Mouse (Mus musculus) CD4-positive, CD25-positive, alpha-beta regulatory T cell, adult 4 months (primary cell): ENCODE measurements around the gene Akap12. TPM values are rescaled to one million over a fixed set of nuclear protein-coding genes. Genes with fewer than 3 reads are reported as not detected.

Source experiments
- ATAC-seq: one replicate; pipeline ENCODE4 v1.8.0; 2017
- polyA plus RNA-seq, 2 experiments: library from polyadenylated mRNA; unstranded; fragments of 100-300 nt; shearing (Covaris generic); gene quantifications; one replicate each; pipeline ENCODE4 v1.2.1; 2017

Akap12 gene
- polyA plus RNA-seq, result 1 to 10 TPM; 6.7 to 7.9 TPM

DNA sequence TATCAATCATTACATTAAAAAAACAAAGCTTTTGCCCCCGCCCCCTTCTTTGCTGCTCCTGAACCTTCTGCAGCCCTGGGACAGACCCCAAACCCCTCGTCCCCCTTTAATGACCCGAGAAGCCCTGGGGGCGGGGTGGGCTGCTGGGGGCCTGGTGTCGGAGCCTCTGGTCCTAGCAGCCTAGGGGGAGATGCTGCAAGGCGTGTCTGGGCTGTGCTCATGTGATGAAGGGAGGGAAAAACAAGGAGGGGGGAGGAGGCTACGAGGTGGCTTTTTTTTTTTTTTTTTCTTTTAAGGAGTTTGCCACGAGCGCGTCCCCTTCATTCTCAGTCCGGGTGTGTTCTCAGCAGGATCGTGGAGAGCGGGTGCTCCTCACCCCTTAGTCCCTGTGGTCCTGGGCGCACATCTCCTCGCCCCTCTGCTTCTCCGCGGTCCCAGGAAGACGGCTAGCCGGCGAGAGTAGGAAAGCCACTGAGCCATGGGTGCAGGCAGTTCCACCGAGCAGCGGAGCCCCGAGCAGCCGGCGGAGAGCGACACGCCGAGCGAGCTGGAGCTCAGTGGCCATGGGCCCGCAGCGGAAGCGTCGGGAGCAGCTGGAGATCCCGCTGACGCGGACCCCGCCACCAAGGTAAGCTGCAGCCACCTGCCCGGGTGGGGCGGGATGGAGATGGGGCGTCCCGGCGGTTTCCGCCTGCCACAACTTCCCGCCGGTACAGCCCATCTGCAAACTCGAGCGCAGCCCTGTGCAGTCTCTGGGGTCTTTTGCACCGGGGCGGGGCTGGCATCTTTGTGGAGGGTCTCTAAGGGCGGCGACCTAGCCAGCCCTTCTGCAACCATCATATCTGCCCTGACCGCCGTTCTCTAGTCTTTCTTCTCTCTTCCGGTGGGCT, at the start of gene Akap12:
Gene Akap12, plus strand, starts transcription at position 340 of the 890 bp plus-strand sequence.
- peak; percentile 80 for ATAC-seq

DNA sequence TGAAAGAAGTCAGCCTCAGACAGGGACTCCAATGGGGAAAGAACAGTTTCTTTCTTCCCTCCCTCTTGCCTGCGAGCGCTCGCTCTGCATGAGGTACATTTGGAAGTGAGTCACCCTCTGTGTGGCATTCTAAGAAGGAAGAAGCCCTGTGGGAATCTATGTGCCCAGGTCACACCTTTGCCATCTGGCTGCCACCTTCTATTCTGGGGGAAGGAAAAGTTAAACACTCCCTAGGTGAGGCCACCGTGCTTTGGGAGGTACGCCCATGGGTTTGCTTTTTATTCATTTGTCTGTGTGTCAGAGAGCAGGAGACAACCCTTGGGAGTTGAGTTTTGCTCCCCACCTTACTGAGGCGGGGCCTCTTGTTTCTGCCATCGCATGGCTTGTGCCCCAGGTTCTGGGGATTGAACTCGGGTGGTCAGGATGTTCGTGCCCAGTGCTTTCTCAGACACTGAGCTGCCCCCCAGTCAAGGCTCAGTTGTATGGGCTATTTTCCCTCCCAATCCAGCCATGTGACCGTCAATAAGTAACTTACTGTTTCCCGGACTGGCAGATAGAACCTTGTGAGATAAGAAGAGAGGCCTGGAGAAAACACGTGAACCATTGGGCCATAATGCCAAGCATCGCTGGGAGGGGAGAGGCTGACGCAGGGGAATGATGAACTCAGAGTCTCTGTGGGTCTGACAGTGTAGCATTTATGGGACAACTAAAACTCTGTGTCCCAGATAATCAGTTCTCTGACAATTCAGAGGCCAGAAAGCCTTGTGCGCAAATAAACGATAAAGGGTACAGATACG, 35.4 kb upstream of the Akap12 start:
- ATAC-seq, result no peak

DNA sequence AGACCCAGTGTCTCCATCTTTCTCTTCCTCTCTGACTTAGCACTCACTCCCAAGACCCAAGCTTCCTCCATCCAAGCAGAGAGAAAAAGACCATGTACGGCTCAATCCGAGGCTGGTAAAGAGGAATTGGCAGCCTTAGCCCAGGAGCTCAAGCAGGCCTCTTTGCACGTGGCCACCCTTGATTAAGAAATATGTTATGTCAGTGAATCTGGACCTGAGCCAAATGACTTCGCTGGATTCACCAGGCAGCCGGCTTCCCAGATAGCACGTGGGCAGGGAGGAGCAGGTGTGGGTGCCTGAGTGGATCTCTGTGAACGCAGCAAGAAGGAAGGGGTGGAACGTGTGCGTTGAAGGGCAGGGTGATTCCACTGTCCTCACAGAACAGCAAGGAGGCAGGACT, 33.1 kb upstream of the Akap12 start:
- no peak for ATAC-seq

DNA sequence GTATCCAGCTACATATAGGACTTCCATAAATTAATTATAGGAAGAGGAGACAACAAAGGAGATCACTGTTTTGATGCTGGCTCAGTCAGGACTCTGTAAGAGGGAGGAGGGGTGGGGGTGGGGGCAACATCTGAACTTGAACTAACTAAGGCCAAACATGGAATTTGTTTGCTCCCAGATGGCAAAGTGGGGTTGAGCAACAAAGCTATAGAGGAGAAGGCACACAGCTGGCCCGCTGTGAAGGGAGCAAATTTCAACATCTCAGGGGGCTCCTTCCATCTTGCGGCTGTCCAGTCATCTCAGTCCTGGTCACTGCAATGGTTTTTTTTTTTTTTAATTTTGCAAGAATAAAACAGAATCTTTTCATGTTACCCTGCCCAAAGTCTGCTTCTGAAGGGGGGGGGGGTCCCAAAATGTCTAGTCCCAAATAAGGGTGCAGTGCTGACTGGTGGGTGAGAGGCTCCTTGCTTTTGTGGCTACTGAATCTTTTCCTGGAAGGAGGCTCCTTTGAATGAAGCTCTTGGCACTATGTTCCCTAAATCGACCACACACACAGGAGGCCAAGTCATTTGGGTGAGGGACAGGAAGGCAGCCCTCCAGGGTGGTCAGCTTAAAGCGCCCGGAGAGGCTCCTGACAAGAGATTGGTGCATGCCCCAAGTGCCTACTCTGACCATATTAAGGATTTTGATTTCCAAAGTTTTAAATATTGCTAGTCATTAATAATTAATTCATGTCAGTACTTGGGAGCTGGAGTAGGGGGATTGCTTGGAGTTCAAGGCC, 26.2 kb upstream of the Akap12 start:
- ATAC-seq, result no peak

DNA sequence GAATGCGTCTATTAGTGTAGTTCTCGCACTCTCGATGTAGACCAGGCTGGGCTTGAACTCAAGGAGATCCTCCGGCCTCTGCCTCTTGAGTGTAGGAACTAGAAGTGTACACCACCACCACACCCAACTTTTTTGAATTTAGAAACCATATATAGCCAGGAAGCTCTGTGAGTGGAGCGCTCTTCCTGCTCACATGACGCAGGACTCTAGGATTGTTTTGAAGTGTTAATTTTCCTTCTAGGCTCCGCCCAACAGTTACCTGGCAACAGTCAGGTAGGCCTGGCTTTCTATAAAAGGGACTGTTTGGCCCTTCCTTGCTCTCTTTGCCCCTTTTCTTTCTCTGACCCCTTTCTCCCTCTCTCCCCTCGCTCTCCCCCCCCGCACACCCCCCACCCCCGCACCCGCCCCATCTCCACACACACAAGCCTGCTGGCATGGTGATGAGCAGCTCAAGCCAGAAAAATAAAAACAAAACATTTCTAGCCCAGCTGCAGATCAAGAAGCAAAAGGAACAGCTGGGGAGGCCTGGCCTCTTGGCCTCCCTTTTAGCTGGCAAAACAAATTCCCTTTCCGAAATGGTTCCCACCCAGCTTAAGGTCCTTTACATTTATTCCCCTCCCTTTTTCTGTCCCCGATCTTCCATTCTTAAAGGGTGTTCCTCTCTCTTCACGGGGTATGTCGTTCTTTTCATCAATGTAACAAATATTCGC, 22.4 kb upstream of the Akap12 start:
- ATAC-seq, result no peak

DNA sequence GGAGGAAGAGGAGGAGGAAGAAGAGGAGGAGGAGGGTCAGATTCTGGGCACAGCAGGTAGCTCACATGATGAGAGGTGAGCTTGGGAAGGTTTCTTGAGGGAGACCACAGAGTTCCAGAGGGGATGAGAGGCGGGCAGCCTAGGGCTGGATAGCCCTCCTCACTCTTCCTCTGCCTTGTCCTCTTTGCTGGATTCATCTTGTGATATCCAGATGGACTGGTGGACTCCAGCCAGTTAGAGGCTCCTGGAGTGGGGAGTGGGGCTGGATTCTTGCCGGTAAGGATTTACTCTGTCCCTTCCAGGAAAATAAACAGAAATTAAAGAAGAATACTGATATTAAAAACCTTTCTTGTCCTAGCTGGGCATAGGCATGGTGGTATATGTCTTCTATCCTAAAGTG, 20.4 kb upstream of the Akap12 start:
- ATAC-seq, result no peak

DNA sequence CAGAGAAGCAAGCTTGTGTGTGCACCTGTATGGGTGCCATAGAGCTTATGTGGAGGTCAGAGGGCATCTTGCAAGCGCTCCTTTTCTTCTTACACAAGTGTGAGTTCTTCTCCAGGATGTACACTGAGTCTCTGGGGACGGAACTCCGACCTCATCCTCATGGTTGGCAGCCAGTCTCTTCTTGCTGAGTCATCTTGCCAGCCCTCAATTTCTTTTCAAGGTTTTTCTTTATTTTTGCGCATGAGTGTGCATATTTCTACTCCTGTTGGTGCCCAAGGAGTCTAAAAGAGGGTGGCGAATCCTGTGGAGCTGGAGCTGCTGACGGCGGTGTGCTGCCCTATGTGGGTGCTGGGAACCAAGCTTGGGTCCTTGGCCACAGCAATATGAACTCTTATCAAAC, 19.8 kb upstream of the Akap12 start:
- no peak for ATAC-seq

DNA sequence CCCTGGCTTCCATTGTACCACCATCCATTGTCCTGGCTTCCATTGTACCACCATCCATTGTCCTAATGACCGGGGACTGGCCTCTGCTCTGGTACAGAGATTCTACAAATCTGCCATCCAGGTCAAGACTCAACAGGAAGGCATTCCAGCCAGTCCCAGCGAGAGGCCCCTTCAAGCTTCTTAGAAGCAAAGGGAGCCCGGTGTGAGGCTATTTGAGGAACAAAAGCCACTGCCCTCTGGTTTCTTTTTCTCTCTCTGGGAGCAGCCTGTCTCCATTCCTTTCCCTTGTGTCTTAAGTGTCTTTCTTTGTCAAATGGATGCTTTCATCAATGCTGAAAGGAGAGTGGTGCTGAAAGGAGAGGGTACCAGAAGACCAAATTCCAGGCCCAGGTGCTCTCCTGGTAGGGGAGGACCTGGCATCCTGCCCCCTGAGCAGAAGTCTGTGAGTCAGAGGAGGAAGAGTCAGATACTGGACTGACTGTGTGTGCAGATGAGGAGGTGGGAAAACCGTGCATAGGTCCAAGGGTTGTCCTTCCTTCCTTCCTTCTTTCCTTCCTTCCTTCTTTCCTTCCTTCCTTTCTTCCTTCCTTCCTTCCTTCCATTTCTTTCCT, 16.8 kb upstream of the Akap12 start:
- ATAC-seq, result no peak

DNA sequence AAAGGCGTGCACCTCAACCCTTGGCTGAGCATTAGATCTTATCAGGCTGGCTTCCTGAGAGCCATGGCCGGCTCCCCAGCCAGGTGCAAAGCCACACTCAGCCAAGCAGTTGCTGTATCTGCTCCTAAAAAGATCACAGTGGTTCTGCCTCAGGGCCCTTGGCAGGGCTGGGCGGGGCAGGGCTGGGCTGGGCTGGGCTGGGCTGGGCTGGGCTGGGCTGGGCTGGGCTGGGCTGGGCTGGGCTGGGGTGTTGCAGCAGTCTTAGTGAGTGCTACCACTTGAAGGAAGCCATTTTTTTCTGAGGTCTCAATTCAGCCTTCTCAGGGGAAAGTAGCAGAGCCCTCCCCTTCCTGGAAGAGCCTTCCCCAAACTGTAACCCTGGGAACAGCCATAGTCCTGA, 15.5 kb upstream of the Akap12 start:
- no peak for ATAC-seq

DNA sequence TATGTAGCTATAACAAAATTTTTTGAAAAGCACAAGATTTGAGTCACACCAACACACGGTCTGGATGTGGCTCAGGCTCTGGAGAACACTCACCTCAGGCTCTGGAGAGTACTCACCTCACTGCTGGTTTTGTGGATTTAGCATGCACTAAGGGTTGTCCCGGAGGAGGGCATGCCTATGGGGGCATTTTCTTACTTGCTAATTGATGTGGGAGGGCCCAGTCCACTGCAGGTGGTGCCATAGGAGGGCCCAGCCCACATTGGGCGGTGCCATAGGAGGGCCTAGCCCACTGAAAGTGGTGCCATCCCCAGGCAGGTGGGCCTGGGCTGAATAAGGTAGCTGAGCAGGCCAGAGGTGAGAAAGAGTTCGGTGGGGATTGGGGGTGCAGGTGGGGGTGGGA, 12.6 kb upstream of the Akap12 start:
- ATAC-seq, result no peak

DNA sequence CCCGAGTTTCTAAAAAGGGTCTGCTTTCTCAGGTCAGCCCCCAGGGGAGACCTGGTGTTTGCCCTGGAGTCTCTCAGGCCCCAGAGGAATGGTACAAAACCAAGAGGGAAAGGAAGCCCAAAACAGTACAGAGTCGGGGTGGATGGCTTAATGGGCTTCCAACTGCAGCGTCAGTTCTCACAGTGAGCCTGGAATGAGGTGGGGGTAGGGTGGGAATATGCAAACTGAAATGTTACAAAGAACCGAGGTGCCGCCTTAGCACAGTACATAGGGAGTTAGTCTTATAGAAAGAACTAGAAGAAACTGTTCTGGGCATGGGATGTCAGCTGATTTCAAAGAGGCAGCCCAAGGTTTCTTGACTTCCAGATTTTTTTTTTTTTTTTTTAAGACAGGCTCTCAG, 11.7 kb upstream of the Akap12 start:
- no peak for ATAC-seq

DNA sequence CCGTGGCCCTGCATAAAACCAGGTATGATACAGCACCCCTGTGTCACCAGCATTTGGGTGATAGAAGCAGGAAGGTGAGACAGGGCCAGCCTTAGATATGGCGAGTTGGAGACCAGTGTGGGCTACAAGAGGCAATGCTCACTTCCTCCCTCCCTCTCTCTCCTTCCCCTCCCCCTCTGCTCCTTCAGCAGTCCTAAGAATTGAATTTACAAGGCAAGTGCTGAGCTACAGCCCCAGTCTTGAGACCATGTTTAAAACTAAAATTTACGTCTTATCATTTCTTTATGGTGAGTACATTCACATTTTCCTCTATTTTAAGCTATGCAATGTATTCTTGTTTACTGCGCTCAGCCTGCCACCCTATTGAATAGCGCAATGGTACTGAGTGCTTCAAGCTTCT, 5.3 kb upstream of the Akap12 start:
- no peak for ATAC-seq

DNA sequence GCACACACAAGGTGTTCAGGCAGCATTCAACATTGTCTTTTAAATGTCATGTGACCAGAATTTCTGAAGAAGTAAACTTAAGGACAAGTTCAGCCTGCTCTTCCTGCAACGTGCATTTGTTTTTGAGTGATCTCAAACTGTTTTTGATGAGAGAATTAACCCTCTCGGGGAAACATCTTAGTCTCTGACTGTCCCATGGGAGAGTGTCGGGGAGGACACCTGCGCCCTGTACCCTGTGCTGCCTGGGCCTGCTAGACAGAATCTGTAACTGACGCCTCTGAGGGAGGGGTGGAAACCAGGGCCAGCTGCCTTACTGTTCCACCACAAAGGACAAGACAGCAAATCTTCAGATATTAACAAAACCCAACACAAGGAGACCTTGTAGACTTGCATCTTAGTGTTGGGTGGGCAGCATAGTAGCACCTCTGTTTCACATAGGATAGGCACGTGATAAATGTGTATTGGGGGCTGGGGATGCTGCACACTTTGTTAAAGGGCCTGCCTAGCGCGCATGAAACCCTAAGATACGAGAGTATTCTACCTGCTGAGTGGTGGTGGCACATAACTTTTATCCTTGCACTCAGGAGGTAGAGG, 4.7 kb upstream of the Akap12 start:
- no peak for ATAC-seq

DNA sequence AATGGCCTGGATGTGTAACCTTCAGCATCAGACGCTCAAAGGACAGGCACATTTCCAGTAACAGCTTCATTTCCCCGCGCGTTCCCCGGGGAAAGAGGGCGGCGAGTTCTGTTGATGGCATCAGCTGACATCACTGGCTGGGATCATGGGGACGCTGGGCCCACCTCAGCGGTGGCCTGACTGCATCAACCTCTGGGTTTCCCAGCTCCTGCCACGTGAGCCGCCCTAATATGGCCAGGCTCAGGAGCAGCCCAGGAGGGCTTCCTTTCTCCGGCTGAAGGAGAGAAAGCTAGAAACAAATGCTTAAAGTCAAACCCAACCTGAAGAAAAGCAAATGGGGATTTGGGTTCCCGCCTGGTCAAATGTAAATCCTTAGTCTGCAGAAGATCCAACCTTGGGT, 539 bp upstream of the Akap12 start:
- ATAC-seq, result no peak

DNA sequence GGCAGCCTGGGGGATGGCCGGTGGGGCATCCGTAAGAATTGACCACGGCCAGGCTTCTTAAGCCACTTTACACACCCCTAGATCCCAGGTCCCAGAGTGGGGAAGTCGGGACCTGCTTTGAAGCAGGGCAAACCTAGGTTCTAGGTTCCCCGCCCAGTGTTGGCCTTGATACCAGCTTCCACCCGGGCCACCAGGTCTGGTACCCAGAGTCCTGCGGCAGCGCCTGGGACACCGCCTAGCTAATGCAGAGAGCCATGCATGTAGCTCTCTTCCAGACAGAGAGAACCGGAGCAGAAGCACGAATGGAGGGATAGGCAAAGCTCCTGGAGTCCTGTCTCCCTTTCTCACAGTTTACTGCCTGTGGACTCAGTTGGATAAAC, 741 bp downstream of the Akap12 start:
- ATAC-seq, result no peak

DNA sequence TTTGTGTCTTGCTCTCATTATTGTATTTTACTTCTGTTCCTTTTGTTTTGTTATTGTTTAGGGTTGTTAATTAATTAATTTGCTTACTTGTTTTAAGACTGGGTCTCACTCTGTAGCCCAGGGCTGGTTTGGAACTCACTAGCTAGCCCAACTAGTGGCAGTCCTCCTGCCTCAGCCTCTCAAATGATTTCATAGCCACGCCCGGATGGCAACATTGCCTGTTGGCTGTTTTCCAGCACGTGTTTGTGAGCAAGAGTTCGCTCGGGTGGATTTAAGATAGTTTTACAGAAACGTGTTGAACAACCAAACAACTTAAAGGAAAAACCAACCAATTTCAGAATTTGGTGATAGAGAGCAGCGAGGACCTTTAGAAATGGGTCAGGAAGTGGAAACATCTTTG, 1.3 kb downstream of the Akap12 start:
- no peak for ATAC-seq

DNA sequence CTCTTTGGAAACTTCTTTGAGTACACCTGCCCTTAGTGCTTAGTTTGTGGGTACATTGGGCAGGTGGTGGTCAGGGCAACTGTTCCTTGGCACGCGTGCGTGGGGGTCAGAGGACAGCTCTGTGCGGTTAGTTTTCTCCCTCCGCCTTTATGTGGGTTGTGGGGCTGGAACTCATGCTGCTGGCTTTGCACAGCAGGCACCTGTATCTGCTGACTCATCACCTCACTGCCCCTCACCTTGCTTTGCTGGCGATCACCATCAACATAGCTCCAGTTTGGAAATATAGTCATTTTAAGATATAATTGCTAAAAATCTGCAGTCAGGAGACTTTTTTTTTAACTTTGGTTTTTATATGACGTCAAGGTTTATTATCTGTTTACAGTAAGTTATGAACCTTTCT, 2.0 kb downstream of the Akap12 start:
- no peak for ATAC-seq

DNA sequence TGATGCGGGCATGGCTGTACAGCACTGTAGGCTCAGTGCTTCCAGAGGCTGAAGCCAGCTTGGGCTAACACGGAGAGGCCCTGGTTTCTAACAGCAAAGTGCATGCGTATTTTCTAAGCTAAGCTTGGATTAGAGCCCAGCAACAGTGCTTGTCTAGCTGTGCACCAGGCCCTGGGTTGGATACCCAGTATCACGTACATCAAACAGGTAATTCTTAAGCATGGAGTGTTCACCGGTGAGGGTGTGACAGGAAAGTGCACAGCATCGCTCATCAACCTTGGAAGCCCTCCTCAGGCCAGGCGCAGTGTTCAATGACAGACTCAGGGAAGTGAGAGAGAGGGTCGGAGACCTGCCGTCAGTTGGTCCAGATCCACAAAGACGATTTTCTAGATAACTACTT, 9.4 kb downstream of the Akap12 start:
- no peak for ATAC-seq

DNA sequence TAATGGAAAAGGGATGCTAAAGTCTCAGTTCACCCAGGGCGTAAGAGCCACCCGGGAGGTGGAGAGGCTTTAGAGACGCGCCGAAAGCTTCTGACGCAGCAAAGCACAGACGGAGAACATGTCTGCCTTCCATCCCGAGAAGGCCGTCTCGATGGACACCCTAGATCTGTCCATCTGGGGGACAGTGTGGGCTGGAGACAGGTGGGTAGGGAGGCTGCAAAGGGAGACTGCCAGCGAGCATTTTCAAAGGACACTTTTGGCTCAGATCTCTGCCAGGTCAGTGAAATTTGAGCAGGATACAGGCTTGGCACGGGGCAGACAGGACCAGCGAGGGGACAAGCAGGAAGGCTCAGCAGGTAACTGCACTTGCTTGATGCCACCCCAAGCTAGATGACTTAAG, 9.9 kb downstream of the Akap12 start:
- no peak for ATAC-seq

DNA sequence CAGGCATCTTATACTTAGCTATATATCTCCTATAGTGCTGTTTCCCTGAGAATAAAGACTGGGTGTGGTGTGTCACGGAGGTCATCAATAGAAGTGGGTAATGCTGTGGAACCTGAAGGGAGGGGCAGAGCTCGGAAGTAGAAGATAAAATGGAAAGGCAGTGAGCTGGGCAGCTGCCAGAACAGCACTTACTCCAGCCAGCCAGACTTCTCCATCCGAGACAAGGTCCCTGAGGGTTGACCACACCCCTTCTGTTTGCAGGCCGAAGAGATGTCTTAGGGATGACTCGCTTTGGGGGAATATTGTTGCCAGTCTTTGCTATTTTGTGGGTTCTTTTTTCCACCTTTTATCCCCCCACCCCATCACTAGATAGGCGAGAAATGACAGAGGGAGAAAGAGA, 11.9 kb downstream of the Akap12 start:
- ATAC-seq, result no peak

DNA sequence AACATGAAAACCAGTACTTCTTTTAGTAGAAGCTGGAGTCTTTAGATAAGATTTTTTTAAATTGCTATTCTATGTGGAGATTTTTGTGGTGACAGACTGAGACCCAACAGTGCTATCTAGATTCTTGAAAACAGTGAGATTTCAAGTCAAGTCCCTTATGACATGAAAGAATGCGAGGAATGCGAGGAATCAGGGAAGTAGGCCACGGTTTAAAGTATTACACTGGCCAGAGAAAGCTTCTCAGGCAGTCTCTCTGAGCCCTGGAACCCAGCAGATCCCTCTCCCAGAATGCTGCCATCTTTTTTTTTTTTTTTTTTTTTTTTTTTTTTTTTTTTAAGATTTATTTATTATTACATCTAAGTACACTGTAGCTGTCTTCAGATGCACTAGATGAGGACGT, 16.2 kb downstream of the Akap12 start:
- no peak for ATAC-seq

DNA sequence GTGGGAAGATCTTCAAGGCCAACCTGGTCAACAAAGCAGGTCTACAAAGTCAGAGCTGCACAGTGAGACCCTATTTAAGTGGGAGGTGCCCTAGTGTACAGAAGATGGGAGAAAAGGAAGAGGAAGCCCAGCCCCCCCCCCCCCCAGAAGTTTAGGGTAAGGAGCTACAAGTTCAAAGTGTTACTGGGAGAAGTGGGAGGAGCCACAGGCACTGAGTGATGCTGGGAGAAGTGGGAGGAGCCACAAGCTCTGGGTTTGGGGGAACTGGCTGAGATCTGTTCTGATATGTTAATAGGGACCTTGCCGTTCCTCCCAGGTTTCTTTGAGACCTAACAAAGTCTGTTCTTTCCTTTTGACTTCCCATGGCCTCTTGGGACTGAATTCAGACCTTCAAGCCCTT, 18.6 kb downstream of the Akap12 start:
- ATAC-seq, result no peak
